Mouse (Mus musculus): ENCODE measurements at regions not wholly inside any gene's neighbourhood (a gene's known extent, or its start where the extent isn't known, plus 50 kb on each side); places are given as distances from the start of the nearest gene placed in this dataset.

DNA sequence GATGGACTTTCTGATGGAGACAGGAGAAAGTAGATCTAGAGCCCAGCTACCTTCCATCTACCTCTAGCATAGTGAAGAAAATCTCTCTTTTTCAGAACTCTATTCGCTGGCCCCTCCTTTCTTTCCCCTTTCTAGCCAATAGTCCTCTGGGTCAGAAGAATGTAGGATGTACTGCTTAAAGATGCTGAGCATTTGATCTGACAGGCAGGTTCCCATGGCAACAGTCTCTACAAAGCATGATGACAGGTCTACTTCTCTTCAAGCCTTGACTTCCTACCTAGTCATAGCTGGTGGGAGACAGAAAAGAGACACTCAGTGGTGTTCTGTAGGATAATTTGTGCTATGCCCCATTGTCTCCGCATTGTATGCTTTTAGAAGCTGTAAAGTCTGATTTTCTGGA is 112.0 kb downstream of the Olfr721-ps1 start:
- no peak for TF ChIP-seq HCFC1 (IDR thresholded peaks at IDR 0.05; ENCODE audit: borderline replicate concordance, insufficient read depth, low read length)
- TF ChIP-seq ZNF384 (IDR thresholded peaks at IDR 0.05; ENCODE audit: low read depth, low read length) = no peak
- TF ChIP-seq CHD2 (IDR thresholded peaks at IDR 0.05; ENCODE audit: low read depth, low read length) = no peak
- no peak for TF ChIP-seq MAFK (IDR thresholded peaks at IDR 0.05; ENCODE audit: insufficient read depth, low read depth, low read length)
